Mouse (Mus musculus) ovary, postnatal 36 days (tissue): ENCODE measurements around the gene Csnk2a2.
A peak's percentile ranks its signal among the peaks of the same experiment; 100 is the strongest.

Source experiments
- DNase-seq: peaks from one replicate; pipeline ENCODE4 v3.0.0; 2022; ENCODE audit warnings: low spot score, mixed read lengths

Csnk2a2 gene

GRCm38 (mm10) chr8:95487800-95488697 lies 1.8 kb downstream of the Csnk2a2 start:
- no peak for DNase-seq

GRCm38 (mm10) chr8:95470008-95470407 lies 19.8 kb downstream of the Csnk2a2 start:
- DNase-seq = no peak

DNA sequence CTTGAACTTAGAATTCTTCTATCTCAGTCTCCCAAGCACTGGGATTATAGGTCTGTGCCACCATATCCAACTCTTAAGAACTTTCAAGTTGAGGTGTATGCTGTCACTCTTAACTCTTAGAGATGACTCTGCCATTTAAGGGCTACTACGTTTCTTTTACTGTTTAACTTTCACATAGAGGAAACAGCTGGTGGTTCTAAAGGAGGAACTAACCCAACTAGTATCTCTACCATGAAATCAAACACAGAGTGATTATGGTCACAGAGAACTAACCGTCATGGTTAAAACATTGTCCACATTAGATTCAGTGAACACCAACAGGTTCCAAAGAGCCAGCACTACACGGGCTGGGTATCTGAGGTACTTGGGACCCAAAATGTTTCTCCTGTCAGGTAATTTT lies 20.8 kb downstream of the Csnk2a2 start:
- DNase-seq = no peak

DNA sequence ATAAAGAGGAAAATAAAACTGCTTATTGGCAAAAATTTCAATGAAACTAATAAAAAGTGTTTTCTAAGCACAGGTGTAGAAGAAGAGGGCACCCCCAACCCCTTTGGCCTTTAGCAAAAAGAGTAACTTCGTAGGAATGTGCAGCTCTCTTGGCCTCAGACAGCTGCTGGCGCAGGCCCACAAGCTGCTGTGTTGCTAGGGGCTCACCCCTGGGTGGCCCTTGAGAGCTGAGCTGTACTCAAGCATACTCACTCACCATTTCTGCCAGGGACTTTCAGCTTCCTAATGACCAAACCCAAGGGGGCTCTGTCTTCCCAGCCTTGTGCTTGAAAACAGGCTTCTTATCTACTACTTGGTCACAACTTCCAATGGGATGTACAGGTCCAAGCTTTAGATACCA lies 23.3 kb downstream of the Csnk2a2 start:
- no peak for DNase-seq

DNA sequence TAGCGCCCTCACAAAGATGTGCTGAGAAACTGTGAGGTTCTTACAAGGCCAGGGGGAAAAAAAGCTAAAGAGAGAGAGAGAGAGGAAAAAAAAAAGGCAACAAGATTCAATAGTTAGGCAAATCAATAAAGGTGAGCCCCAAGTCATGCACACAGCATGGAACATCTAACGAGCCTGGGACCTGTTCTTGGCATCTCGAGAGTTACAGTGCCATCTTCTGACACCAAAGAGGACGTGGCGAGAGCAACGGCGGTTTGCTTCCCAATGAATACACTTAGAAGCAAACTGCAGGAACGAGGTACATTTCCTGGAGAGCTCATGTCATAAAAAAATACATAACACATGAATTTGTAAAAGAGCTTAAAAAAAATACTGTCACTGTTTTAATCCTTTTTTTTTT lies 37.3 kb downstream of the Csnk2a2 start:
- DNase-seq = no peak

- no peak for DNase-seq
Measured at GRCm38 (mm10) chr8:95450271-95450670, 39.6 kb downstream of the Csnk2a2 start.

DNA sequence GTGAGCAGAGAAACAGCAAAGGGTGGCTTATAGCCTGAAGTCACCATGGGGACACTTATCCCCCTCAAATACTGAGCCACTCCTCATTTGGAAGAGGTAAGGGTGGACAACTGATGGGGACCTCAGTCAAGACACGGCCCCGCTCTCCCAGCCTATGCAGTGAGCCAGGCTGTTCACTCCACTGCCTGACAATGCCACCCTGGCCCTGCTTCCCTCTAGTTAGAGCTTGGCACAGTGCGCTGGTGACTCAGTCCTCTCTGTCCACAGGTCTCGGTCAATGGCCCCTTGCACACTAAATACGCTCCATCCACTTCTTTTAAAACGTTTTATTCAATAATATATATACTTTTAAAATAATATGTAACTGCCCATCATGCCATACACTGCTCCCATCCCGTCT lies 42.2 kb downstream of the Csnk2a2 start:
- no peak for DNase-seq

DNA sequence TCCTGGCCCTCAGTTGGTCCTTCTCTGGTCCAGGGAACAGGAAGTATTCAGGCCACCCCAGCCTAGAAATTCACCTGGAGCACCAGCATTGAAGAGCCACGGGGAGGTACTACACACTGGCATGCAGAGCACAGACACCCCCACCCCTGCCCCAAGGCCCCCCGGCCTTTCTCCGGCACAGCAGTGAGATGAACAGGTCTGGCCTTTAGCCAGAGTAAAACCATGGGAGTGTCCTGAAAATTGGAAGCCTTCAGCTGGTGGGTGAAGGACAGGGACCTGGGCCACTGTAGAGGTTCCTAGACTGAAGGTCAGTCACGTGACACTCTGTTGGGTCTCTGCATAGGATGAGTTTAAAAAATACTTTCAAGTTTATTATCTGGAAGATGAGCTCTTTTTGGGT lies 44.8 kb downstream of the Csnk2a2 start:
- DNase-seq = no peak

- DNase-seq = no peak
Measured at GRCm38 (mm10) chr8:95441491-95442039, 48.3 kb downstream of the Csnk2a2 start.

GRCm38 (mm10) chr8:95440168-95440709 lies 49.6 kb downstream of the Csnk2a2 start:
- no peak for DNase-seq

GRCm38 (mm10) chr8:95439421-95439820 lies 50.4 kb downstream of the Csnk2a2 start:
- no peak for DNase-seq

GRCm38 (mm10) chr8:95437341-95437992 lies 52.4 kb downstream of the Csnk2a2 start:
- DNase-seq = no peak

DNA sequence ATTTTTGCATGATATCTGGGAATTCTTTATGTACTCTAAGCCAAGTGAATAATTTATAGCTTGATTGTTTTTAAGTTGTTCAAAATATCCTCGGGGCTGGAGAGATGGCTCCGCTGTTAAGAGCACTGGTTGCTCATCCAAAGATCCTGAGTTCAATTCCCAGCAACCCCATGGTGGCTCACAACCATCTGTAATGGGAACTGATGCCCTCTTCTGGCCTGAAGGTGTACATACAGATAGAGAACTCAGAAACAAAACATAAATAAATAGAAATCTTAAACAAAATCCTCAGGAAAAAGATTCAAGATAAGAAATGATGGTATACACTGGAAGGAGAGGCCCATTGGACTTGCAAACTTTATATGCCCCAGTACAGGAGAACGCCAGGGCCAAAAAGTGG lies 53.9 kb downstream of the Csnk2a2 start:
- no peak for DNase-seq

GRCm38 (mm10) chr8:95435471-95435870 lies 54.4 kb downstream of the Csnk2a2 start:
- DNase-seq = no peak

- DNase-seq = peak; percentile 99
Measured at GRCm38 (mm10) chr8:95434686-95435439, 55.0 kb downstream of the Csnk2a2 start, which contains the start of gene Cfap20. Gene Cfap20 (minus strand): TSS chr8:95434869.

DNA sequence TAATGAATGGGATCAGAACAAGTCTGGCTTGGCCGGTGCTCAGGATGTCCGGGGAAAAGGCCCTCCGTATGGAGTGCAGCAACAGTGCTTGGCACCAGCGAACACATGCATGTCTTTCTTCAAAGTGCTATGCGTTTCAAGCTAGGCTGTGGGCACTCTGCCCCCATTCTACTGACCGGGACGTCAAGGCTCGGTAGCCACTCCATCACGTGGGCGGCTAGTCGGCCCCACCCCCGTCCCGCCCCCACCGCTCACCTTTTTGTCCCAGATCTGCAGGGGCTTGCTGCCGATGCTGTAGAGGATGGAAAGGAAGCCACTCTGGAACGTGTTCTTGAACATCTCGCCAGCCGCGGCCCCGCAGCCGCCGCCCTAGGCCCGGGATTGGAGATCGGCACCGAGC lies 55.6 kb downstream of the Csnk2a2 start:
- no peak for DNase-seq

DNA sequence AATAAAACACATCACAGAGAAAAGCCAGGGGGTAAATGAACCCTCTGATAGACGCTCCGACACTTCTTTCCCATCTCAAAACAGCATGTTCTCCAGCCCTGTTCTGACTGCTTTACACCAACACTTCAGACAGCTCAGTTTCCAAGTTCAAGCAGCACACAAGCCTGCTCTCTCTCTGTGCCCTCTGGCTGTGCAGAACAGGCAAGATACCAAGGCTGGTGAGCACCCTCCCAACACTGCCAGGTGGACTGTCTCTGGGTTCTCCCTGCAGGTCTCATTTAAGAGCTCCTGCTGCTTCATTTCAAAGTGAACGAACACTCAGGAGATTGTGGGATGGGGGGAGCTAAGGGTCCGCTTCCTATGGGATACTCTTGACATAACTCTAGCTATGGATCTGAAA lies 56.7 kb downstream of the Csnk2a2 start:
- DNase-seq = no peak

DNA sequence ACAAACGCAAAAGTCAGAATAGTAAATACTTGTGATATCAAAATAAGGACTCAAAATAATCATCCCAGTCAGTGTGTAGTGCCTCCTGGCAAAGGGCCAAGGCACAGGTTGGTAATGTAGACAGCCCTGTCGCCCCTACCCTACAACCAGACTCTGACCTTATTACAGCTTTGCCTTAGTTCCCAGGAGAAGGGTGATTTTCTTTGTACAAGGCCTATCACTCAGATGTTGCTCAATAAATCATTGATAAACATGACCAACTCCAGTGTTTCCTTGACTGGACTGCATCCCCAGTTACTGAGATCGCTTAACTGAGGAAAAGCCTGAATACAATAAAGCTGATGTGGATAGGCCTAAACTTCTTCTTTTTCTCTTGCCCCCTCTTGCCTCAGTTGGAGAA lies 57.4 kb downstream of the Csnk2a2 start:
- DNase-seq = no peak

DNA sequence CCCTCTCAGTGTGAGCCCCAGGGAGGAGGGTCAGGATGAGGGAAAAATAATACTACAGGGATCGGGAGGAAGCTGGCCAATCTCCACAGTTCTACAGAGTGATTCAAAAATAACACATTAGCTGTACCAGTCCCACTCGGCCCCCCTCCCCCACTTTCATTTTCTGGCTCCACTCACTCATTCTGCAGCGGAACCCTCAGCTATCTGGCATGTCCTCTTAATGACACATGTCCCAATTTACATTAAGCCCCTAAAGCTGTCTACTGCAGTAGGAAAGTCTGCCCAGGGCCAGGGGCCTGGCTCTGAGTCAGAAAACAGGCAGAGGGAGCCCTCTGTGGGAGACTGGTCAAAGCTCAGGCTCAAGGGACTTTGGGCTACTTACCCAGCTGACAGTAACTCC lies 59.9 kb downstream of the Csnk2a2 start:
- peak; percentile 56 for DNase-seq

DNA sequence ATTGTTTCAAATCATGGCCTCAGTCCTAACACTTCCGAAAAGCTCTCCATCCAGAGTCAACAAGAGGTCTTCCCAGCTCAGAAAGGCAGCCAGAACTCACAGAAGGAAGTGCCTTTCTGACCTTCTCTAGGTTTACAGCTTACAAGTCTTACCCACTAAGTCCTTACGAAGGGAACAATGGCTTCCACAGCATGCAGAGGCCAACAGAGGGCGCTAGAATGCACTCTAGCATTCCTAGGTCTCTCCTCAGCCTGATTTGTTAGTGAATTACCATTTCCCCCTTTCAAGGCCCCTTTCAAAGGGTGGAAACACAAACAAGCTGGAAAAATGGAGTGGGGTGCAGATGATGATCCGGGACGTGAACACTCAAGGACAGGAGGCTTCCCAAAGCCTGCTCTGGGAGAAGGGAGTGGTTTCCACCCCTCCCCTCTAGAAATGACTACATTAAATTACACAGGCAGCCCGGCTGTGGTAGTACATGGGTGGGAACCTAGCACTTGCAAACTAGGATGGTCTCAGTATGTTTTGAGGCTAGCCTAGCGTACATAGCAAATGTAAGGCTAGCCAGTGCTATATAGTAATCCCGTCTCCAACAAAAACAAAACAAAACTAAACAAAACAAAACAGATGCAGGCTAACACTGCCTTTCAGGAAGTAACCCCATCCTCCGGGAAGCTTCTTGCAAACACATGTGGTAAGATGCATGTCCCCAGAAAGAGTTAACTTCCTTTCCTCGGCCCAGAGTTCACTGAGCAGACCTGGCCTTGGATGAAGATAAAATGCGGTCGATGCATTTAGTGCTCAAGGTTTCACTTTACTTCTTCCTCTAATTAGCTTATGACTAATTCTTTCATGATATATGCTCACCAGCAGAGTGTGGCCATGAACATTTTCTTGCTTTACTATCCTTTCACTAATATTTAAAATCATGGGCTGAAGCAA lies 62.0 kb downstream of the Csnk2a2 start:
- DNase-seq = peak; percentile 69

DNA sequence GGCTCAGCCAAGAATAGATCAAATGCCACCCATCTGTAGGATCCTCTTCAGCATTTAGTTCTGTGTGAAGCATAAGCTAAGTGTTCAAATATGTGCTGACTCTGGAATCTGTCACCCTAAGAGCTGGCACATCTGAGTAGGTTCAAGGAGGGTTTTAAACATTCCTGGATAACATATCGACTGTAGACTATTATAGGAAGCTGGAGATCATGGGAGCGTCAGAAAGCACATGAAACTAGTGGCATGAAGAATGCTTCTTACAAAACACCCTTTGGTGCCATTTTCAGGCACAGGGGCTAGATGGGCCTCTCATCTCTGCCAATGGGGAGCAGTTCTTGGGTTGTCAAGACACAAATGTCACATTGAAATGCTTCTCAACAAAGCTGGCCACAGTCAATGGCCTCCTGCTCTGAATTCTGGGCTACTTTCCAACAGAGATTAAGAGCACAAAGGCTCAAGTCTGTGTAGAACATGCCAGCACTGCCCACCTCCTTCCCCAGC lies 63.0 kb downstream of the Csnk2a2 start:
- no peak for DNase-seq
